Mouse (Mus musculus) liver, adult 2 months (tissue): Measurements from ENCODE around the gene Pip5k1b. TPM values are rescaled to one million over a fixed set of nuclear protein-coding genes. Genes with fewer than 3 reads are reported as not detected.

Experiments used
- DNase-seq: peaks from one replicate; pipeline ENCODE4 v3.0.0-alpha.2; 2011; ENCODE audit warnings: low read depth, low spot score; ENCODE audit errors: extremely low read depth
- H3K27ac ChIP-seq: fragments of 200-500 bp; replicated peaks from 2 replicates; pipeline ENCODE4 v1.5.1; 2012; ENCODE audit warnings: low read depth, mild to moderate bottlenecking, control low read depth, inconsistent platforms, low read length; ENCODE audit not compliant: insufficient read depth
- H3K27me3 ChIP-seq: fragments of 200-500 bp; 2 replicates; pipeline ENCODE4 v1.6.1; 2012; ENCODE audit warnings: mild to moderate bottlenecking, moderate library complexity, low read length, inconsistent platforms; ENCODE audit not compliant: control insufficient read depth, insufficient read depth
- H3K36me3 ChIP-seq: fragments of 200-500 bp; 2 replicates; pipeline ENCODE4 v1.6.1; 2012; ENCODE audit warnings: low read length, inconsistent platforms; ENCODE audit not compliant: control insufficient read depth, insufficient read depth
- H3K4me1 ChIP-seq: fragments of 200-500 bp; 2 replicates; pipeline ENCODE4 v1.6.1; 2011; ENCODE audit warnings: low read length; ENCODE audit not compliant: control insufficient read depth, insufficient read depth
- H3K4me3 ChIP-seq: fragments of 200-500 bp; 2 replicates; pipeline ENCODE4 v1.5.1; 2011; ENCODE audit warnings: low read depth, mild to moderate bottlenecking, control low read depth, low read length, moderate library complexity; ENCODE audit not compliant: insufficient read depth
- H3K79me2 ChIP-seq: fragments of 200-500 bp; 2 replicates; pipeline ENCODE4 v1.6.1; 2012; ENCODE audit warnings: inconsistent platforms, mild to moderate bottlenecking, low read length, moderate library complexity; ENCODE audit not compliant: control insufficient read depth, insufficient read depth
- H3K9ac ChIP-seq: fragments of 200-500 bp; 2 replicates; pipeline ENCODE4 v1.6.1; 2012; ENCODE audit warnings: low read depth, mild to moderate bottlenecking, control low read depth, inconsistent platforms, low read length
- CTCF ChIP-seq: fragments of 200-500 bp; IDR thresholded peaks from 2 replicates; pipeline ENCODE4 v1.5.1; 2011; ENCODE audit warnings: low read depth, low read length, control low read depth
- POLR2A ChIP-seq: fragments of 200-500 bp; IDR thresholded peaks from 2 replicates; pipeline ENCODE4 v1.6.1; 2011; ENCODE audit warnings: low read length, control low read depth; ENCODE audit not compliant: insufficient read depth; ENCODE audit errors: extremely low read depth
- WGBS: fragments of 180-500 bp; shearing (Covaris S2); methylation state at CpG from one replicate; pipeline ENCODE4 v1.1.7; 2018; 5-methylcytosine and 5-hydroxymethylcytosine counted together
- polyA plus RNA-seq: library from polyadenylated mRNA; depleted of rRNA; stranded (reverse); fragments of >200 nt; gene quantifications from 2 replicates; pipeline ENCODE4 v1.2.3, GENCODE M21; 2012
- total RNA-seq: library from RNA; depleted of rRNA; stranded (reverse); fragments of >200 nt; gene quantifications from 2 replicates; pipeline ENCODE4 v1.2.3, GENCODE M21; 2014

Pip5k1b gene
- total and polyA plus RNA-seq, 2 experiments, result under 0.01 TPM; not detected in 1

GRCm38 (mm10) chr19:24576125-24576524 is 20.5 kb upstream of the Pip5k1b start:
- Histone ChIP-seq H3K36me3 (no peaks in the 10 kb centered on the region), H3K79me2 (no peaks in the 10 kb centered on the region), H3K27me3 (no peaks in the 10 kb centered on the region), H3K27ac (no peak overlapping the region), H3K4me1 (no peaks in the 10 kb centered on the region), H3K9ac (no peak overlapping the region), H3K4me3 (no peak overlapping the region)
- TF ChIP-seq CTCF, result no peak
- no peak for TF ChIP-seq POLR2A
- WGBS, result 90% methylated on average over 13 of the region's 13 CpGs
- no peak for DNase-seq

GRCm38 (mm10) chr19:24571756-24572181 is 16.1 kb upstream of the Pip5k1b start:
- Histone ChIP-seq H3K36me3 (no peaks in the 10 kb centered on the region), H3K4me3 (no peak overlapping the region), H3K9ac (no peak overlapping the region), H3K27ac (no peak overlapping the region), H3K27me3 (no peaks in the 10 kb centered on the region), H3K79me2 (no peaks in the 10 kb centered on the region), H3K4me1 (no peaks in the 10 kb centered on the region)
- WGBS, result 47% methylated on average over 7 of the region's 7 CpGs
- TF ChIP-seq CTCF, result no peak
- TF ChIP-seq POLR2A, result no peak
- no peak for DNase-seq

GRCm38 (mm10) chr19:24570969-24571368 is 15.3 kb upstream of the Pip5k1b start:
- Histone ChIP-seq H3K9ac (no peak overlapping the region), H3K79me2 (no peaks in the 10 kb centered on the region), H3K4me1 (no peaks in the 10 kb centered on the region), H3K27me3 (no peaks in the 10 kb centered on the region), H3K36me3 (no peaks in the 10 kb centered on the region), H3K4me3 (no peak overlapping the region), H3K27ac (no peak overlapping the region)
- no peak for TF ChIP-seq CTCF
- no peak for TF ChIP-seq POLR2A
- 87% methylated on average over 8 of the region's 8 CpGs for WGBS
- no peak for DNase-seq

DNA sequence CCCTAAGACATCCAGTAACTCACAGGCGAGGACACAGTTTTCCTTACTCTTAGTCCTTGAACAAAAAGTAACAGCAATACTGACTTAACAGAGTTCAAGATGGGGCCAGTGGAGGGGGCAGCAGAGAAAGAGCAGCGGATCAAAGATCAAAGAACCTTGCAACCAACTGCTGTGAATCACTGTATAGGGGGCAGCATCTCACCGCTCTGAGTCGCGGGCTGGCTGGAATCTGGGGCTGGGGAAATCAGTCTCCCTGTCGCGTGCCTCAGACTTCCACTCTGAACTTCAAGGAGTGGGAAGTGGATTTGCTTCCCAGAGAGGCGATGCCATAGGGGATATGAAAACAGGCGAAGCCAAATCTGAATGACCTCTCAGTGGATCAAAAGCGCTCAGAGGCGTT is 1.8 kb upstream of the Pip5k1b start:
- Histone ChIP-seq H3K27me3 (peaks cover 20% of the 10 kb centered on the region), H3K4me3 (no peak overlapping the region), H3K79me2 (no peaks in the 10 kb centered on the region), H3K4me1 (peaks cover 3% of the 10 kb centered on the region; the same call in 1 of the 2 replicates), H3K27ac (no peak overlapping the region), H3K9ac (no peak overlapping the region), H3K36me3 (no peaks in the 10 kb centered on the region)
- no peak for DNase-seq
- TF ChIP-seq POLR2A (no peak), CTCF (no peak)
- WGBS, result 6% methylated on average over 11 of the region's 11 CpGs

DNA sequence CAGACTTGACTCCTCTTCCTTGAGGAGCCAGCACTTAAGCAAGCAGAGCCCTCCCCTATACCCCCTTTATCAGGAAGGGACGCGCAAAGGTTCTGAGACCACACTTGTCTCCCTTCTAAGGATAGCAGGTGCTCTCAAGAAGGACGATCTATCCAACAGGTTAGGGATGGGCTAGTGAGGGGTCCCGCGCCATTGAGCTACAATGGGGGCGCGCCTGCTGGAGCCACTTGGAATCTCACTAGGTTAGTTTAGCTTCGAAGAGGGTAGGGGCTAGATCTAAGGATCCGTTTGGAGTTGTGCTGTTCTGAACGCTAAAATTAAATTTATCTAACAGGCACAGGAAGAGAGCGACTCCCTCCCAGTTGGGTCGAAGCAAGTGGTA is 904 bp upstream of the Pip5k1b start:
- Histone ChIP-seq H3K36me3 (no peaks in the 10 kb centered on the region), H3K9ac (no peak overlapping the region), H3K79me2 (no peaks in the 10 kb centered on the region), H3K4me1 (peaks cover 3% of the 10 kb centered on the region; the same call in 1 of the 2 replicates), H3K4me3 (peak overlapping the region; percentile 92; the same call in 1 of the 2 replicates), H3K27ac (no peak overlapping the region), H3K27me3 (peaks cover 20% of the 10 kb centered on the region)
- TF ChIP-seq CTCF (no peak), POLR2A (no peak)
- DNase-seq, result no peak
- 5% methylated on average over 12 of the region's 12 CpGs for WGBS

DNA sequence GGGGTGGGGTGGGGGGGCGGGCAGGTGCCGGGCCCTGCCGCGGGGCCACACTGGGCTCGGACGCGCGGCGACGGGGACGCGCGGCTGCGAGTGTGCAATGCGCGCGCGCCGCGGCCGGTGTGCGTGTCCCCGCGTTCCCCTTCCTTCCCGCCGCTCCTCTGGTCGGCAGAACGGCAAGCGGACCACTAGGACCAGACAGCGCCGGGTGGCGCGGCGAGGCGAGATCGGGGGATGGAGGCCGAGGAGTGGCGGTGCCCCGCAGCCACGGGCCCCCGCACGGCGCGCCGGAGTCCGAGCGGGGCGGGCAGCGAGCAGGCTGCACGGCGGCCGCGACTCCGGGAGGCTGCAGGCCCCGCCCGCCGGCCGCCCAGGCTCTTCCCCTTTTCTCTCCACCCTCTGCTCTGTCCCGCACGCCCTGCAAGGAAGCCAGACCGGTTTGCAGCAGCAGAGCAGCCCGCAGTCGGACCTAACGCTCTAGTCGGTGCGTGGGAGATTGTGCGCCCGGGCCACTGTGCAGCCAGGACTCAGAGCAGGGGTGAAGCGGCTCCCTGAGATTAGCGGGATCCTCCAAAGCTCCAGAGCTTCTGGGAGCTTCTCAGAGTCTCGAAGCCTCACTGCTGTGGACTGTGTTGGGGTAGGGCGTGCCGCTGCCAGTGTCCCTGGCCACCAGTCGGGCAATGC is 372 bp upstream of the Pip5k1b start:
- Histone ChIP-seq H3K27me3 (peaks cover 20% of the 10 kb centered on the region), H3K9ac (peak overlapping the region; percentile 71), H3K27ac (no peak overlapping the region), H3K4me1 (peaks cover 3% of the 10 kb centered on the region; the same call in 1 of the 2 replicates), H3K4me3 (peak overlapping the region; percentile 92; the same call in 1 of the 2 replicates), H3K79me2 (no peaks in the 10 kb centered on the region), H3K36me3 (no peaks in the 10 kb centered on the region)
- no peak for DNase-seq
- TF ChIP-seq POLR2A (no peak), CTCF (no peak)
- under 1% methylated on average over 65 of the region's 74 CpGs for WGBS
